Mouse (Mus musculus): ENCODE measurements around the gene Pabpc4l. TPM values are rescaled to one million over a fixed set of nuclear protein-coding genes. Genes with fewer than 3 reads are reported as not detected.
"Not testable (repeated sequence)": the region's sequence is repeated elsewhere in the genome, so short reads cannot be mapped to it uniquely, and the experiment has no call there.

The Pabpc4l gene
- polyA plus RNA-seq (2015; fragmentation: Nextera tagmentation; extraction: Ambion mirVana), result 2.3 and 2.4 TPM in 2 replicates

- no peaks in the 10 kb centered on the region for H3K36me3 ChIP-seq (ENCODE audit: control insufficient read depth, insufficient read depth, low read length)
- H3K27ac ChIP-seq (ENCODE audit: low read length), result no peak within 1 kb of the TSS
- WGBS, result under 1% methylated on average over 35 of the region's 37 CpGs
These were observed at the start of gene Pabpc4l for GRCm38 (mm10) chr3:46447481-46448265. Pabpc4l (minus strand) TSS chr3:46448219.

GRCm38 (mm10) chr3:46490989-46491259 lies 42.9 kb upstream of the Pabpc4l start:
- H3K4me1 ChIP-seq (ENCODE audit: control insufficient read depth, insufficient read depth, low read length), result no peaks in the 10 kb centered on the region
- H3K36me3 ChIP-seq (ENCODE audit: control insufficient read depth, insufficient read depth, low read length), result no peaks in the 10 kb centered on the region
- H3K4me3 ChIP-seq (ENCODE audit: low read depth, low read length), result no peak overlapping the region
- H3K9ac ChIP-seq (ENCODE audit: low read depth, low read length), result no peak overlapping the region
- peak; percentile 84 for ATAC-seq
- H3K4me2 ChIP-seq (ENCODE audit: low read length), result no peak overlapping the region
- WGBS, result 41% methylated on average over 5 of the region's 5 CpGs
- no peaks in the 10 kb centered on the region for H3K9me3 ChIP-seq (replicated peaks; ENCODE audit: control insufficient read depth, low read length, poor library complexity, severe bottlenecking)
- no peak overlapping the region for H3K27ac ChIP-seq (ENCODE audit: low read length)
- H3K27me3 ChIP-seq (ENCODE audit: control insufficient read depth, insufficient read depth, low read depth, low read length), result no peaks in the 10 kb centered on the region

More at GRCm38 (mm10) chr3:46447481-46448265, at the start of gene Pabpc4l:
- no peaks in the 10 kb centered on the region for H3K9me3 ChIP-seq (replicated peaks; ENCODE audit: control insufficient read depth, low read length, poor library complexity, severe bottlenecking)
- peak within 1 kb of the TSS; percentile 100 for H3K4me2 ChIP-seq (ENCODE audit: low read length)
- H3K9ac ChIP-seq (ENCODE audit: low read depth, low read length), result peak within 1 kb of the TSS; percentile 77
- H3K4me1 ChIP-seq (ENCODE audit: control insufficient read depth, insufficient read depth, low read length), result peaks cover 2% of the 10 kb centered on the region; the same call in 1 of the 2 replicates
- peak; percentile 87 for ATAC-seq
- H3K4me3 ChIP-seq (ENCODE audit: low read depth, low read length), result peak within 1 kb of the TSS; percentile 58
- H3K27me3 ChIP-seq (ENCODE audit: control insufficient read depth, insufficient read depth, low read depth, low read length), result no peaks in the 10 kb centered on the region

- Histone ChIP-seq H3K27me3 (ENCODE audit: control insufficient read depth, insufficient read depth, low read depth, low read length) (no peaks in the 10 kb centered on the region), H3K36me3 (ENCODE audit: control insufficient read depth, insufficient read depth, low read length) (no peaks in the 10 kb centered on the region), H3K9me3 (replicated peaks; ENCODE audit: control insufficient read depth, low read length, poor library complexity, severe bottlenecking) (no peaks in the 10 kb centered on the region), H3K9ac (ENCODE audit: low read depth, low read length) (no peak overlapping the region), H3K4me2 (ENCODE audit: low read length) (peak overlapping the region; percentile 22; the same call in 1 of the 2 replicates), H3K27ac (ENCODE audit: low read length) (no peak overlapping the region), H3K4me1 (ENCODE audit: control insufficient read depth, insufficient read depth, low read length) (no peaks in the 10 kb centered on the region), H3K4me3 (ENCODE audit: low read depth, low read length) (no peak overlapping the region)
- WGBS, result 50% methylated on average over 15 of the region's 15 CpGs
- peak; percentile 88 for ATAC-seq
These were observed 42.3 kb upstream of the Pabpc4l start for GRCm38 (mm10) chr3:46490132-46490988.

GRCm38 (mm10) chr3:46486091-46486490 lies 38.1 kb upstream of the Pabpc4l start:
- not testable (repeated sequence) for H3K4me1 ChIP-seq (ENCODE audit: control insufficient read depth, insufficient read depth, low read length); H3K9ac ChIP-seq (ENCODE audit: low read depth, low read length); H3K27me3 ChIP-seq (ENCODE audit: control insufficient read depth, insufficient read depth, low read depth, low read length); H3K4me3 ChIP-seq (ENCODE audit: low read depth, low read length); H3K27ac ChIP-seq (ENCODE audit: low read length); ATAC-seq; H3K4me2 ChIP-seq (ENCODE audit: low read length); H3K36me3 ChIP-seq (ENCODE audit: control insufficient read depth, insufficient read depth, low read length); H3K9me3 ChIP-seq (replicated peaks; ENCODE audit: control insufficient read depth, low read length, poor library complexity, severe bottlenecking)
- WGBS, result 65% methylated on average over 1 of the region's 1 CpGs

GRCm38 (mm10) chr3:46448266-46448532 lies 180 bp upstream of the Pabpc4l start:
- ATAC-seq, result no peak

GRCm38 (mm10) chr3:46431416-46431815 lies 16.6 kb downstream of the Pabpc4l start:
- no peaks in the 10 kb centered on the region for H3K9me3 ChIP-seq (replicated peaks; ENCODE audit: control insufficient read depth, low read length, poor library complexity, severe bottlenecking)
- no peak overlapping the region for H3K27ac ChIP-seq (ENCODE audit: low read length)
- no peak overlapping the region for H3K4me2 ChIP-seq (ENCODE audit: low read length)
- no peak overlapping the region for H3K9ac ChIP-seq (ENCODE audit: low read depth, low read length)
- H3K4me1 ChIP-seq (ENCODE audit: control insufficient read depth, insufficient read depth, low read length), result no peaks in the 10 kb centered on the region
- no peaks in the 10 kb centered on the region for H3K36me3 ChIP-seq (ENCODE audit: control insufficient read depth, insufficient read depth, low read length)
- H3K27me3 ChIP-seq (ENCODE audit: control insufficient read depth, insufficient read depth, low read depth, low read length), result no peaks in the 10 kb centered on the region
- no peak overlapping the region for H3K4me3 ChIP-seq (ENCODE audit: low read depth, low read length)
- ATAC-seq, result no peak

More at GRCm38 (mm10) chr3:46448266-46448532, 180 bp upstream of the Pabpc4l start:
- Histone ChIP-seq H3K4me1 (ENCODE audit: control insufficient read depth, insufficient read depth, low read length) (peaks cover 2% of the 10 kb centered on the region; the same call in 1 of the 2 replicates), H3K9ac (ENCODE audit: low read depth, low read length) (peak overlapping the region; percentile 77), H3K36me3 (ENCODE audit: control insufficient read depth, insufficient read depth, low read length) (no peaks in the 10 kb centered on the region), H3K9me3 (replicated peaks; ENCODE audit: control insufficient read depth, low read length, poor library complexity, severe bottlenecking) (no peaks in the 10 kb centered on the region), H3K27me3 (ENCODE audit: control insufficient read depth, insufficient read depth, low read depth, low read length) (no peaks in the 10 kb centered on the region), H3K4me2 (ENCODE audit: low read length) (peak overlapping the region; percentile 100), H3K27ac (ENCODE audit: low read length) (no peak overlapping the region), H3K4me3 (ENCODE audit: low read depth, low read length) (peak overlapping the region; percentile 58)
- 12% methylated on average over 5 of the region's 5 CpGs for WGBS
